In the genomic region with DNA sequence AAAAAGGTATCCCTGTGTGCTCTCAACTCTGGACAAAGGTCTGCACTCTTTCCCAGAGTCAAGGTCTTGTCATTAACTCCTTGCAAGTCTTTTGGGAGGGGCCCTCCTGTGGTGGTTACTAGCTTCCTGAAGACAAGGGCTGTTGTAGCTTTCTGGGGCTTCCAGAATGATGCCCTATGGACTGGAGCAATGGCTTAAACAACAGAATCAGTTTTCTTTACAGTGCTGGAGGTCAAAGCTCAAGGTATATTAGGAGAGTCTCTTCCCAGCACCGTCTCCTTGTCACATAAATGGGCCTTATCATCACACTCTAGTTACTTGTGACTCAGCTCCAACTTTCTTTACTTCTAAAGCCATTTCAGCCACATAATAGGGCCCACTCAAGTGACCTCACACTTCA, we compare ENCODE assay signal across 25 mouse cellular contexts.
"Had no signal": no experiment of that assay in that cellular context is flagged by ENCODE, and none has a peak within 500 bp of the region (broad histone marks: within the 10 kb centered on the region; RNA-seq: fewer than 3 reads in every experiment).

No protein-coding gene starts in this region.

- DNase-seq: gastrocnemius, postnatal 14 days; gastrocnemius, postnatal 36 days; heart, adult 11 months; heart, postnatal 14 days; heart, postnatal 36 days; kidney, adult 18-20 months; kidney, adult 8-10 months; kidney, postnatal 10 days; kidney, postnatal 25 days; kidney, postnatal 4 days; layer of hippocampus, adult 9-11 months; layer of hippocampus, postnatal 36 days; left cerebral cortex, postnatal 4 days; liver; liver, embryonic 13.5 days had no signal

- H3K4me3 ChIP-seq: heart, embryonic 10.5 days; heart, embryonic 13.5 days; heart, embryonic 15.5 days; hindbrain, embryonic 13.5 days; hindbrain, embryonic 15.5 days; layer of hippocampus, adult 2 months; limb, embryonic 12.5 days; liver, embryonic 13.5 days; liver, embryonic 15.5 days had no signal

- H3K9me3 ChIP-seq: heart, embryonic 10.5 days; heart, embryonic 13.5 days; heart, embryonic 15.5 days; hindbrain, embryonic 13.5 days; hindbrain, embryonic 15.5 days; limb, embryonic 12.5 days; liver, embryonic 13.5 days; liver, embryonic 15.5 days had no signal

- H3K4me2 ChIP-seq: heart, embryonic 13.5 days; heart, embryonic 15.5 days; hindbrain, embryonic 13.5 days; hindbrain, embryonic 15.5 days; limb, embryonic 12.5 days; liver, embryonic 11.5 days; liver, embryonic 13.5 days; liver, embryonic 15.5 days had no signal

- H3K9ac ChIP-seq: heart, embryonic 13.5 days; heart, embryonic 15.5 days; hindbrain, embryonic 13.5 days; hindbrain, embryonic 15.5 days; limb, embryonic 12.5 days; liver, embryonic 13.5 days; liver, embryonic 15.5 days had no signal

- H3K36me3 ChIP-seq: heart, embryonic 10.5 days; heart, embryonic 13.5 days; heart, embryonic 15.5 days; hindbrain, embryonic 13.5 days; hindbrain, embryonic 15.5 days; limb, embryonic 12.5 days; liver, embryonic 13.5 days; liver, embryonic 15.5 days had no signal

- ATAC-seq: hindbrain, postnatal 0 days had no signal

- H3K4me1 ChIP-seq: heart, embryonic 10.5 days; heart, embryonic 13.5 days; heart, embryonic 15.5 days; hindbrain, embryonic 13.5 days; hindbrain, embryonic 15.5 days; liver, embryonic 13.5 days; liver, embryonic 15.5 days had no signal

- H3K27ac ChIP-seq: heart, embryonic 10.5 days; heart, embryonic 13.5 days; heart, embryonic 15.5 days; hindbrain, embryonic 13.5 days; hindbrain, embryonic 15.5 days; hindbrain, postnatal 0 days; layer of hippocampus, adult 2 months; limb, embryonic 12.5 days; liver, embryonic 13.5 days; liver, embryonic 15.5 days had no signal

- H3K27me3 ChIP-seq: heart, embryonic 13.5 days; heart, embryonic 15.5 days; hindbrain, embryonic 13.5 days; hindbrain, embryonic 15.5 days; limb, embryonic 12.5 days; liver, embryonic 13.5 days; liver, embryonic 15.5 days had no signal
